Mouse (Mus musculus): Measurements from ENCODE around the gene Lpxn.

Lpxn gene

GRCm38 (mm10) chr19:12797071-12797470 lies 1.1 kb downstream of the Lpxn start:
- no peak for TF ChIP-seq GATA4 (IDR thresholded peaks at IDR 0.05; ENCODE audit: insufficient replicate concordance, low read length)

- TF ChIP-seq GATA4 (IDR thresholded peaks at IDR 0.05; ENCODE audit: insufficient replicate concordance, low read length): no peak
Measured at GRCm38 (mm10) chr19:12798404-12798803, 2.4 kb downstream of the Lpxn start.

- no peak for TF ChIP-seq GATA4 (IDR thresholded peaks at IDR 0.05; ENCODE audit: insufficient replicate concordance, low read length)
Measured at GRCm38 (mm10) chr19:12799081-12799480, 3.1 kb downstream of the Lpxn start.

- TF ChIP-seq GATA4 (IDR thresholded peaks at IDR 0.05; ENCODE audit: insufficient replicate concordance, low read length): no peak
Measured at GRCm38 (mm10) chr19:12800621-12801020, 4.6 kb downstream of the Lpxn start.

GRCm38 (mm10) chr19:12801046-12801445 lies 5.1 kb downstream of the Lpxn start:
- TF ChIP-seq GATA4 (IDR thresholded peaks at IDR 0.05; ENCODE audit: insufficient replicate concordance, low read length): no peak

- no peak for TF ChIP-seq GATA4 (IDR thresholded peaks at IDR 0.05; ENCODE audit: insufficient replicate concordance, low read length)
Measured at GRCm38 (mm10) chr19:12802830-12803229, 6.8 kb downstream of the Lpxn start.

- no peak for TF ChIP-seq GATA4 (IDR thresholded peaks at IDR 0.05; ENCODE audit: insufficient replicate concordance, low read length)
Measured at GRCm38 (mm10) chr19:12804237-12804636, 8.2 kb downstream of the Lpxn start.

GRCm38 (mm10) chr19:12805730-12806129 lies 9.7 kb downstream of the Lpxn start:
- no peak for TF ChIP-seq GATA4 (IDR thresholded peaks at IDR 0.05; ENCODE audit: insufficient replicate concordance, low read length)

- TF ChIP-seq GATA4 (IDR thresholded peaks at IDR 0.05; ENCODE audit: insufficient replicate concordance, low read length): no peak
Measured at GRCm38 (mm10) chr19:12806214-12806613, 10.2 kb downstream of the Lpxn start.

GRCm38 (mm10) chr19:12812644-12813364 lies 16.8 kb downstream of the Lpxn start:
- TF ChIP-seq GATA4 (IDR thresholded peaks at IDR 0.05; ENCODE audit: insufficient replicate concordance, low read length): no peak

GRCm38 (mm10) chr19:12813883-12814282 lies 17.9 kb downstream of the Lpxn start:
- TF ChIP-seq GATA4 (IDR thresholded peaks at IDR 0.05; ENCODE audit: insufficient replicate concordance, low read length): no peak

- no peak for TF ChIP-seq GATA4 (IDR thresholded peaks at IDR 0.05; ENCODE audit: insufficient replicate concordance, low read length)
Measured at GRCm38 (mm10) chr19:12818507-12818906, 22.5 kb downstream of the Lpxn start.

- no peak for TF ChIP-seq GATA4 (IDR thresholded peaks at IDR 0.05; ENCODE audit: insufficient replicate concordance, low read length)
Measured at GRCm38 (mm10) chr19:12820383-12820782, 24.4 kb downstream of the Lpxn start.

GRCm38 (mm10) chr19:12824549-12824948 lies 28.6 kb downstream of the Lpxn start:
- TF ChIP-seq GATA4 (IDR thresholded peaks at IDR 0.05; ENCODE audit: insufficient replicate concordance, low read length): no peak

- TF ChIP-seq GATA4 (IDR thresholded peaks at IDR 0.05; ENCODE audit: insufficient replicate concordance, low read length): no peak
Measured at GRCm38 (mm10) chr19:12830823-12831430, 34.9 kb downstream of the Lpxn start.

- no peak for TF ChIP-seq GATA4 (IDR thresholded peaks at IDR 0.05; ENCODE audit: insufficient replicate concordance, low read length)
Measured at GRCm38 (mm10) chr19:12831559-12831958, 35.6 kb downstream of the Lpxn start.

GRCm38 (mm10) chr19:12833625-12834024 lies 37.6 kb downstream of the Lpxn start:
- TF ChIP-seq GATA4 (IDR thresholded peaks at IDR 0.05; ENCODE audit: insufficient replicate concordance, low read length): no peak
